Comparison of ENCODE assay signal across 8 mouse cellular contexts in genomic region chr8:75034285-75034684, GRCm38 (mm10). TPM values are rescaled to one million over a fixed set of nuclear protein-coding genes. Genes with fewer than 3 reads are reported as not detected.
A peak's percentile ranks its signal among the peaks of the same experiment; 100 is the strongest.
DNase-seq lines count a peak whose midpoint lies in the region; ATAC-seq and TF ChIP-seq lines count a peak whose summit lies in the region.

No protein-coding gene starts in this region.

- intact Hi-C loops in gastrocnemius, adult 2 months (cut with DNase I), result loop anchor here (5.0 kb wide), 2 partner anchors 37 to 73 kb away; partner anchors contain the start of gene Mcm5
- intact Hi-C loops in gastrocnemius, postnatal 14 days (cut with DNase I; ENCODE audit: low total_unique reads), result loop anchor here (5.0 kb wide), 1 partner anchor 37 kb away; no protein-coding TSS in a partner anchor

- no peaks in the 10 kb centered on the region for H3K9me3 ChIP-seq in liver, embryonic 11.5 days (ENCODE audit: control insufficient read depth, low read length)

- no peak; the same call in 1 of the 2 replicates for ATAC-seq in liver, embryonic 11.5 days (replicated peaks; ENCODE audit: low FRiP score)

- peak overlapping the region; percentile 66 for H3K9ac ChIP-seq in liver, embryonic 11.5 days (ENCODE audit: low read depth, low read length)

- no peak for TF ChIP-seq CTCF in gastrocnemius, adult 2 months (IDR thresholded peaks at IDR 0.05)

- H3K27ac ChIP-seq in gastrocnemius, adult 2 months, result peak overlapping the region; percentile 99
- 0 out of 2 replicates have a peak overlapping the region, but pooled peaks have one; percentile 52 for H3K27ac ChIP-seq in liver, embryonic 11.5 days (ENCODE audit: low read depth, low read length)

- peaks cover 16% of the 10 kb centered on the region for H3K4me1 ChIP-seq in liver, embryonic 11.5 days (replicated peaks; ENCODE audit: control insufficient read depth, insufficient read depth, low read length)

- 2% methylated on average over 17 of the region's 17 CpGs for WGBS in liver, embryonic 11.5 days

- no peak for DNase-seq in gastrocnemius, adult 2 months
- no peak for DNase-seq in gastrocnemius, postnatal 10 days
- DNase-seq in thymus, postnatal 14 days, result peak; percentile 57
- no peak for DNase-seq in thymus, postnatal 0 days (ENCODE audit: low spot score)
- DNase-seq in liver, embryonic 11.5 days (ENCODE audit: low spot score), result no peak
- DNase-seq in gastrocnemius, postnatal 25 days, result no peak
- DNase-seq in gastrocnemius, postnatal 14 days, result no peak
- no peak for DNase-seq in retina, embryonic 14.5 days (ENCODE audit: low spot score)

- peak overlapping the region; percentile 82 for H3K4me3 ChIP-seq in gastrocnemius, adult 2 months
- peak overlapping the region; percentile 64 for H3K4me3 ChIP-seq in liver, embryonic 11.5 days (ENCODE audit: low read depth, low read length)

- peak overlapping the region; percentile 83 for H3K4me2 ChIP-seq in liver, embryonic 11.5 days

- peaks cover 13% of the 10 kb centered on the region; the same call in 1 of the 2 replicates for H3K36me3 ChIP-seq in liver, embryonic 11.5 days (ENCODE audit: control insufficient read depth, insufficient read depth, low read length)

- no peaks in the 10 kb centered on the region for H3K27me3 ChIP-seq in liver, embryonic 11.5 days (replicated peaks; ENCODE audit: control insufficient read depth, insufficient read depth, low read length)

RNA-seq across cellular contexts. Expression of gene Tom1, which starts 0.8 kb away (rescaled TPM):
- 10 to 100 TPM; 45.9 to 49.7 TPM for total RNA-seq in gastrocnemius, adult 2 months (2021)
- total RNA-seq in gastrocnemius, postnatal 10 days (2021), result 10 to 100 TPM; 43.2 to 47.1 TPM
- 18.8 and 21.3 TPM in 2 replicates for polyA plus RNA-seq in thymus, postnatal 0 days (2015; fragmentation: Nextera tagmentation; extraction: Ambion mirVana)
- 22.2 and 24.6 TPM in 2 replicates for polyA plus RNA-seq in liver, embryonic 11.5 days (2014; fragmentation: Nextera tagmentation; extraction: Ambion mirVana)
- total RNA-seq in gastrocnemius, postnatal 25 days (2021), result 10 to 100 TPM; 38.6 to 47.8 TPM
- total RNA-seq in gastrocnemius, postnatal 14 days (2021), result 10 to 100 TPM; 43.8 to 47.2 TPM

RNA-seq across cellular contexts. Expression of gene Hmgxb4, which starts 41.1 kb away (rescaled TPM):
- total RNA-seq in gastrocnemius, adult 2 months (2021), result 1 to 10 TPM; 8.3 to 9.9 TPM
- total RNA-seq in gastrocnemius, postnatal 10 days (2021), result 10 to 100 TPM; 11.8 to 17.3 TPM
- 29.6 and 30.0 TPM in 2 replicates for polyA plus RNA-seq in thymus, postnatal 0 days (2015; fragmentation: Nextera tagmentation; extraction: Ambion mirVana)
- polyA plus RNA-seq in liver, embryonic 11.5 days (2014; fragmentation: Nextera tagmentation; extraction: Ambion mirVana), result 29.8 and 32.4 TPM in 2 replicates
- 1 to 10 TPM; 7.2 to 8.6 TPM for total RNA-seq in gastrocnemius, postnatal 25 days (2021)
- total RNA-seq in gastrocnemius, postnatal 14 days (2021), result 1 to 10 TPM; 8.3 to 9.9 TPM

RNA-seq across cellular contexts. Expression of gene Hmox1, which starts 59.1 kb away (rescaled TPM):
- total RNA-seq in gastrocnemius, adult 2 months (2021), result 1 to 10 TPM; 5.8 to 7.4 TPM
- 10 to 100 TPM; 14.8 to 24.3 TPM for total RNA-seq in gastrocnemius, postnatal 10 days (2021)
- 29.4 and 31.9 TPM in 2 replicates for polyA plus RNA-seq in thymus, postnatal 0 days (2015; fragmentation: Nextera tagmentation; extraction: Ambion mirVana)
- 80.3 and 95.8 TPM in 2 replicates for polyA plus RNA-seq in liver, embryonic 11.5 days (2014; fragmentation: Nextera tagmentation; extraction: Ambion mirVana)
- 1 to 10 TPM; 4.0 to 7.4 TPM for total RNA-seq in gastrocnemius, postnatal 25 days (2021)
- total RNA-seq in gastrocnemius, postnatal 14 days (2021), result 10 to 100 TPM; 12.2 to 13.8 TPM
